Mouse (Mus musculus) frontal cortex, postnatal 25 days (tissue): ENCODE measurements at regions not wholly inside any gene's neighbourhood (a gene's known extent, or its start where the extent isn't known, plus 50 kb on each side); places are given as distances from the start of the nearest gene placed in this dataset.
A peak's percentile ranks its signal among the peaks of the same experiment; 100 is the strongest.

ENCODE experiments used
- DNase-seq, 2 experiments: peaks; one replicate each; pipeline ENCODE4 v3.0.0; 2022; ENCODE audit warnings: low spot score in 2 of 2

GRCm38 (mm10) chr1:75833071-75833830 lies 287.2 kb downstream of the Slc4a3 start:
- DNase-seq, result no peak

- DNase-seq, result no peak
Measured at GRCm38 (mm10) chr1:75834361-75834760, 288.3 kb downstream of the Slc4a3 start.

- DNase-seq, result no peak
Measured at GRCm38 (mm10) chr1:75839551-75840223, 293.6 kb downstream of the Slc4a3 start.

- no peak for DNase-seq
Measured at GRCm38 (mm10) chr1:75842396-75842795, 296.3 kb downstream of the Slc4a3 start.

GRCm38 (mm10) chr1:75843326-75843725 lies 297.3 kb downstream of the Slc4a3 start:
- no peak for DNase-seq

GRCm38 (mm10) chr1:75844123-75844522 lies 298.1 kb downstream of the Slc4a3 start:
- DNase-seq, result no peak

GRCm38 (mm10) chr1:75844529-75844928 lies 298.5 kb downstream of the Slc4a3 start:
- DNase-seq, result no peak

GRCm38 (mm10) chr1:75844981-75845380 lies 298.9 kb downstream of the Slc4a3 start:
- DNase-seq, result no peak

GRCm38 (mm10) chr1:75845771-75846535 lies 299.9 kb downstream of the Slc4a3 start:
- no peak for DNase-seq

- no peak for DNase-seq
Measured at GRCm38 (mm10) chr1:75847681-75848080, 301.6 kb downstream of the Slc4a3 start.

- DNase-seq, result no peak
Measured at GRCm38 (mm10) chr1:75848436-75848835, 302.4 kb downstream of the Slc4a3 start.

- DNase-seq, result no peak
Measured at GRCm38 (mm10) chr1:75850131-75850530, 304.1 kb downstream of the Slc4a3 start.

GRCm38 (mm10) chr1:75858551-75859255 lies 312.6 kb downstream of the Slc4a3 start:
- no peak for DNase-seq

GRCm38 (mm10) chr1:75862757-75863156 lies 316.7 kb downstream of the Slc4a3 start:
- no peak for DNase-seq

GRCm38 (mm10) chr1:75866556-75866955 lies 320.5 kb downstream of the Slc4a3 start:
- DNase-seq, result no peak

- DNase-seq, result no peak
Measured at GRCm38 (mm10) chr1:75869414-75869813, 323.3 kb downstream of the Slc4a3 start.

- no peak for DNase-seq
Measured at GRCm38 (mm10) chr1:75869846-75870245, 323.8 kb downstream of the Slc4a3 start.

- DNase-seq, result no peak
Measured at GRCm38 (mm10) chr1:75873911-75874310, 327.8 kb downstream of the Slc4a3 start.

- peak in 1 of 2 experiments; percentile 11 for DNase-seq
Measured at GRCm38 (mm10) chr1:75877209-75877608, 331.1 kb downstream of the Slc4a3 start.

- DNase-seq, result no peak
Measured at GRCm38 (mm10) chr1:75885632-75886031, 339.6 kb downstream of the Slc4a3 start.

- DNase-seq, result no peak
Measured at GRCm38 (mm10) chr1:75888499-75889208, 342.6 kb downstream of the Slc4a3 start.
